Mouse (Mus musculus): ENCODE results near the gene Nfu1. TPM values are rescaled to one million over a fixed set of nuclear protein-coding genes. Genes with fewer than 3 reads are reported as not detected.
"Not testable (repeated sequence)": the region's sequence is repeated elsewhere in the genome, so short reads cannot be mapped to it uniquely, and the experiment has no call there.

Gene Nfu1
- polyA plus RNA-seq, 1 experiment from 2014 or later: 98.4 TPM

DNA sequence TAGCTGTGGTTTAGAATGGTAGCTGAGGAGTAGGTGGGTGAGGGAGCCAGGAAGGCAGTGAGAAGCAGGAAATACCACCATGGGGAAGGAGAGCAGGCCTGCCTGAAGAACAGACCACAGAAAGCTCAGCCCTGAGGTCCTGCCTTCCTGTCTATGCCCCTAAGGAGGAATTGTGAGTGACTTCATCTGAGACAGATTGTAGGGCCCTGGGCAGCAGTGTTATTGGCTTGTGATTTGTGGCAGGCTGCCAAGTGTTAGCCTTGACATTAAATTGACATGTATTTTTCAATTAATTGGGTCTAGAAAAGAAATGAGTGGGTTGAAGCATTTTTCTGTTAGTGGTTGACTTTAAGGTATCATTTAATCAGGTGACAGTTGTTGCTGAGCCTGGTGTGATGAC, 19.8 kb downstream of the Nfu1 start:
- H3K4me3 ChIP-seq: no peak overlapping the region
- peaks cover 42% of the 10 kb centered on the region for H3K36me3 ChIP-seq
- H3K27me3 ChIP-seq: no peaks in the 10 kb centered on the region
- no peak overlapping the region for H3K4me2 ChIP-seq (replicated peaks)
- ATAC-seq (ENCODE audit: insufficient number of reproducible peaks, insufficient read depth, low FRiP score, low TSS enrichment): no peak
- H3K9me3 ChIP-seq: no peaks in the 10 kb centered on the region
- no peaks in the 10 kb centered on the region for H3K4me1 ChIP-seq
- H3K9ac ChIP-seq: no peak overlapping the region
- H3K27ac ChIP-seq: no peak overlapping the region

DNA sequence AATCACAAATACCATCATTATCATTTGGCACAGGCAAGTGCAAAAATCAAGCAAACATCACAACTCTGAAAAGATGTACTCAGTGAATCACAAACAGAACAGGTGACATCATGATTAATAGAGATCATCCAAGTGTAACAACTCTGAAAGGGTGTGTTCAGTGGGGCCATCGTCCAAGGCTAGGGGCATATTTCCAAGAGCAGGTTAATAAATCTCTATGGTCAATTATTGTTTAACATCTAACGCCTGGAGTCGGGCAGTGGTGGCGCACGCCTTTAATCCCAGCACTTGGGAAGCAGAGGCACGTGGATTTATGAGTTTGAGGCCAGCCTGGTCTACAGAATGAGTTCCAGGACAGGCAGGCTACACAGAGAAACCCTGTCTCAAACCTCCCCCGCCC, 22.3 kb downstream of the Nfu1 start:
- not testable (repeated sequence) for H3K27me3 ChIP-seq; H3K9ac ChIP-seq; H3K4me3 ChIP-seq; H3K4me1 ChIP-seq; ATAC-seq (ENCODE audit: insufficient number of reproducible peaks, insufficient read depth, low FRiP score, low TSS enrichment); H3K27ac ChIP-seq; H3K4me2 ChIP-seq (replicated peaks); H3K9me3 ChIP-seq
- WGBS: 88% methylated on average over 7 of the region's 7 CpGs
- peaks cover 22% of the 10 kb centered on the region for H3K36me3 ChIP-seq

DNA sequence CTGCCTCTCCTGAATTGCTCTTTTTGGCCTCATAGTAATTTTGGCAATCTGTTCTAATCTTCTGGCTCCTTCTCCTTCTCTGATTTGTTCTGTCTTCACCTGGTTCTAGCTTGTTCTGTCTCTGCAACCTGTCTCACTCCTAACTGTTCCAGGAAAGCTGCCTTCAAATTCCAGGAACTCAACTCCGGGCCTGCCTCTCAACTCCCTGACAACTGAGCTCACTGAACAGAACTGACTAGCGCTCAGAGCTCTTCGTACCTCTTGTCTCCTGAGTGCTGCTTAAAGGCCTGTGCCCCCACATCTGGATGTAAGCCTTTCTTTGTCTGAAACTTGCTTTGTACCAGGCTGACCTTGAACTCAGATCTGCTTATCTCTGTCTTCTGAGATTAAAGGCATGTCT, 23.4 kb downstream of the Nfu1 start:
- ATAC-seq (ENCODE audit: insufficient number of reproducible peaks, insufficient read depth, low FRiP score, low TSS enrichment): no peak
- H3K4me2 ChIP-seq (replicated peaks): no peak overlapping the region
- no peak overlapping the region for H3K9ac ChIP-seq
- H3K9me3 ChIP-seq: no peaks in the 10 kb centered on the region
- H3K27ac ChIP-seq: no peak overlapping the region
- no peaks in the 10 kb centered on the region for H3K27me3 ChIP-seq
- no peaks in the 10 kb centered on the region for H3K4me1 ChIP-seq
- peaks cover 13% of the 10 kb centered on the region; the same call in 1 of the 2 replicates for H3K36me3 ChIP-seq
- WGBS: 89% methylated on average over 3 of the region's 3 CpGs
- H3K4me3 ChIP-seq: no peak overlapping the region

DNA sequence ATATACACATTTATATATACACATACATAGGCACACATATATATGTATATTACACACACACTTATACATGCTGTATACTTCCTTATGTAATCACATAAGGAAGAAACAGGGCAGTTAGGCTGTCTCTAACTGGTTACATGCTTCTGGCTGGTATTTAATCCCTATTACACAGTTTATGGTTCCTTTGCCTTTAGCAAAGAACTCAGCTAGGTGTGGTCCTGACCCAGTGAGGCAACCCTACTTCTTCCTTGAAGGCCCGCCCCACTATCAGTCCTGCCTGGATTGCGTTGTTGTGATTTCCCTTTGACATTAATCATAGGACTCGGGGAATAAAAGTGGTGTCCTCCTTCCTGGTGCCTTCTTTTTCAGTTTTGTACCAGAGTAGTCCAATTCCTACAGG, 25.4 kb downstream of the Nfu1 start:
- no peak for ATAC-seq (ENCODE audit: insufficient number of reproducible peaks, insufficient read depth, low FRiP score, low TSS enrichment)
- WGBS: 90% methylated on average over 3 of the region's 3 CpGs
- H3K4me1 ChIP-seq: no peaks in the 10 kb centered on the region
- no peaks in the 10 kb centered on the region for H3K9me3 ChIP-seq
- no peak overlapping the region for H3K9ac ChIP-seq
- H3K27ac ChIP-seq: no peak overlapping the region
- no peaks in the 10 kb centered on the region for H3K27me3 ChIP-seq
- no peak overlapping the region for H3K4me3 ChIP-seq
- no peaks in the 10 kb centered on the region for H3K36me3 ChIP-seq
- H3K4me2 ChIP-seq (replicated peaks): no peak overlapping the region

DNA sequence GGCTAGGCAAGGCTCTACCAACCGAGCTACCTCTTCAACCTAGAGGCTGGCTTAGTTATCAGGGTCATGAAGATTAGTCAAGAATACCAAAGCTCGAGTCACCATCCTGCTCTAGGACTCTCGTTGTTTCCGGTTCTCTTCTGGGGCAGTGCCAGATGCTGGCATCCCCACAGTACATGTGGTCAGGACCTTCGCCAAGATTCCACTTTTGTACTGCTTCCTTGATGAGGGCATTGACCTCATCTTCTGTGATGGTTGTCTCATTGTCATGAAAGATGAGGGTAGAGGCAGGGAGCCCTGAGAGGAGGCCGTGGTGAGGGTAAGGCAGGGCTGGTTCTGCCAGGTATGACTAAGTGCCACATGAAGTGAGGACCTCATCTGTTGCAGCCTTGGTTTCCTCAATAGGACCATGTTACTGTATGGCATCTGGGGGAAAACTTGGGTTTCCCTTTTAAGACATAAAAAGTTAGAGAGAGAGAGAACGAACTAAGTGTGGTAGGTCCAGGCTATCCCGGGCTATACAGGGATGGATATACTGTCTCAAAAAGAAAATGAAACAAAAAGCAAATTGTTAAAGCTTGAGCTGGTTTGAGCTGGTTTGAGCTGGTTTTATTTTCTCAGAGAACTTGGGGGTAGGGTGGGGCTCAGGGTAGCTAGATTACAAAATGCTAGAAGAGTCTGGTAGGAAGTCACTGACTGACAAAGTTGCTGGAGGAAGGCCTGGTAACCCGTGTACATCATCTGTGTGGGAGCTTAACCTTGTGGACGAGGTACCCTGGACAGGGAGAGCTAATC, 29.0 kb downstream of the Nfu1 start:
- Histone ChIP-seq H3K27me3 (no peaks in the 10 kb centered on the region), H3K4me2 (replicated peaks) (no peak overlapping the region), H3K4me1 (no peaks in the 10 kb centered on the region), H3K9ac (no peak overlapping the region), H3K9me3 (no peaks in the 10 kb centered on the region), H3K36me3 (no peaks in the 10 kb centered on the region), H3K4me3 (no peak overlapping the region), H3K27ac (no peak overlapping the region)
- WGBS: 84% methylated on average over 10 of the region's 10 CpGs
- no peak for ATAC-seq (ENCODE audit: insufficient number of reproducible peaks, insufficient read depth, low FRiP score, low TSS enrichment)

DNA sequence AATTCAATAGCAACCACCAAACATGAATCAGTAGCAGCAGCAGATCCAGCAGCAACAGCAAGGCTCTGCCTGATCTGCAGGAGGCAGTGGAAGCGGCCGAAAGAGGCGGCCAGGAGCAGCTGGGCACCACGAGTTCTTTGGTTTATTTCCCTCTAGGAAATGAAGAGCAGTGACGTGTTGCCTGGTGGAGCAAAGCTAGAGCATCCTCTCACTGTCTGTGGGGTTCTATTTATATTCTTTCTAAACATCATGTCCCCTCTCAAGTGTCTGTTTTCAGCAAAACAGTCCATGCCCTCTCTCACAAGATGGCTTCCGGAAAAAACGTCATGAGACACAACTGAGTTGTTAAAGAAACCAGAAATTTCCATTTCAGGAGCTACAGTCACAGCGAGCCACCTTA, 30.1 kb downstream of the Nfu1 start:
- H3K4me3 ChIP-seq: no peak overlapping the region
- peaks cover 7% of the 10 kb centered on the region for H3K4me1 ChIP-seq
- no peak for ATAC-seq (ENCODE audit: insufficient number of reproducible peaks, insufficient read depth, low FRiP score, low TSS enrichment)
- H3K27me3 ChIP-seq: no peaks in the 10 kb centered on the region
- no peaks in the 10 kb centered on the region for H3K9me3 ChIP-seq
- H3K36me3 ChIP-seq: no peaks in the 10 kb centered on the region
- H3K27ac ChIP-seq: no peak overlapping the region
- no peak overlapping the region for H3K4me2 ChIP-seq (replicated peaks)
- WGBS: 92% methylated on average over 8 of the region's 8 CpGs
- no peak overlapping the region for H3K9ac ChIP-seq

DNA sequence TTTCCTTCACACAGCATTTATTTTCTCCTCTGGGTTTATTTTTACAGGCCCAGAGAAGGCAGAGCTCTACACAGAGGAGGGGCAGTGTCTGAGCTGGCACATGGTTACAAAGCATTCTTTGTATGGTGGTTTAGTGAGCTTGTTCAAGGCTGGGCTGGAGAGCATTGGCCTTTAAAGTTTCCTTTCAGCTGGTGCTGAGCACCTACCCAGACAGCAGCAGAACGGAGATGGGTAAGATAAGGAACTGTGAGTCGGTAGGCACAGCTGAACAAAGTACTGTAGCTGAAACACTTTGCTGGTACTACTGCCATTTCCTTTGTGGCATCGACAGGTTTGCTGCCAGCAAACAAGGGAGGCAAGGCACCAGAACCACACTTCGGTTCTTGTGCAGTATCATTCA, 31.9 kb downstream of the Nfu1 start:
- no peaks in the 10 kb centered on the region for H3K36me3 ChIP-seq
- no peak overlapping the region for H3K4me3 ChIP-seq
- H3K9me3 ChIP-seq: no peaks in the 10 kb centered on the region
- H3K4me2 ChIP-seq (replicated peaks): no peak overlapping the region
- H3K27ac ChIP-seq: peak overlapping the region; percentile 71
- peaks cover 7% of the 10 kb centered on the region for H3K4me1 ChIP-seq
- H3K9ac ChIP-seq: no peak overlapping the region
- no peaks in the 10 kb centered on the region for H3K27me3 ChIP-seq
- no peak for ATAC-seq (ENCODE audit: insufficient number of reproducible peaks, insufficient read depth, low FRiP score, low TSS enrichment)
- 69% methylated on average over 4 of the region's 4 CpGs for WGBS

DNA sequence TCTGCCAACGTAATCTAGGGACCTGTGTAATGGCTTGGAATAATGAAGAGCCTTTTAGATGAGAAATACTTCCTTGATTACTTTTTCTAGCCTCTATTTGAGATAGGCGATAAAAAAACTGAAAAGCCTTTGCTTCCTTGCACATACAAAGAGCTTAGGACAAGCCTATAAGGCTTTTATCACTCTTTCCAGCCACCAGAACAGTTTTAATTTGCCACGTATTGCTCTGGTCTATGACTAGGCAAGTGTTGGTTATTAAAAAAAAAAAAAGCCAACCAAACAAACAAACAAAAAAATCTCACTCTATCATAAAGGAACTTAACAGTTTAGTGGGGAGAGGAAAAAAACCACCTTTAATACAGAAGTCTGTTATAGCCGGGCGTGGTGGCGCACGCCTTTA, 32.4 kb downstream of the Nfu1 start:
- no peak for ATAC-seq (ENCODE audit: insufficient number of reproducible peaks, insufficient read depth, low FRiP score, low TSS enrichment)
- Histone ChIP-seq H3K27ac (peak overlapping the region; percentile 97), H3K36me3 (no peaks in the 10 kb centered on the region), H3K4me1 (peaks cover 7% of the 10 kb centered on the region), H3K4me3 (no peak overlapping the region), H3K4me2 (replicated peaks) (peak overlapping the region; percentile 74), H3K9ac (no peak overlapping the region), H3K27me3 (no peaks in the 10 kb centered on the region), H3K9me3 (no peaks in the 10 kb centered on the region)
- WGBS: 89% methylated on average over 7 of the region's 7 CpGs

DNA sequence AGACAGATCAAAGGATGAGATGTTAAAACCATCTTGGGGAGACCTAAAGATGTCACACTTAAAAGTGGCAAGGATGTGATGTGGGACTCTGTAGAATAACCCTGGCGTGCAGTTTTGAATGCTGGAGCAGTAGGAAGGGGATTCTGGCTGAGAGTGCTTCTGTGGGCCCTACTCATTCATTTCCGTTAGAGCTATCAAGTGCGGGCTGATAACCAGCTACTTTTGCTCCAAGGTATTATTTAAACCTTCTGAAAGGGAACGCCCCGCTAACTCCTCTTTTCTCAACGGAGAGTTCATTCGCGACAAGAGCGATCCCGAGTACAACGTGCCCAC, 32.9 kb downstream of the Nfu1 start:
- Histone ChIP-seq H3K4me1 (peaks cover 7% of the 10 kb centered on the region), H3K4me2 (replicated peaks) (peak overlapping the region; percentile 74), H3K4me3 (peak overlapping the region; percentile 96), H3K27me3 (no peaks in the 10 kb centered on the region), H3K9me3 (no peaks in the 10 kb centered on the region), H3K27ac (peak overlapping the region; percentile 97), H3K36me3 (no peaks in the 10 kb centered on the region), H3K9ac (peak overlapping the region; percentile 92)
- ATAC-seq (ENCODE audit: insufficient number of reproducible peaks, insufficient read depth, low FRiP score, low TSS enrichment): no peak
- WGBS: under 1% methylated on average over 11 of the region's 11 CpGs

DNA sequence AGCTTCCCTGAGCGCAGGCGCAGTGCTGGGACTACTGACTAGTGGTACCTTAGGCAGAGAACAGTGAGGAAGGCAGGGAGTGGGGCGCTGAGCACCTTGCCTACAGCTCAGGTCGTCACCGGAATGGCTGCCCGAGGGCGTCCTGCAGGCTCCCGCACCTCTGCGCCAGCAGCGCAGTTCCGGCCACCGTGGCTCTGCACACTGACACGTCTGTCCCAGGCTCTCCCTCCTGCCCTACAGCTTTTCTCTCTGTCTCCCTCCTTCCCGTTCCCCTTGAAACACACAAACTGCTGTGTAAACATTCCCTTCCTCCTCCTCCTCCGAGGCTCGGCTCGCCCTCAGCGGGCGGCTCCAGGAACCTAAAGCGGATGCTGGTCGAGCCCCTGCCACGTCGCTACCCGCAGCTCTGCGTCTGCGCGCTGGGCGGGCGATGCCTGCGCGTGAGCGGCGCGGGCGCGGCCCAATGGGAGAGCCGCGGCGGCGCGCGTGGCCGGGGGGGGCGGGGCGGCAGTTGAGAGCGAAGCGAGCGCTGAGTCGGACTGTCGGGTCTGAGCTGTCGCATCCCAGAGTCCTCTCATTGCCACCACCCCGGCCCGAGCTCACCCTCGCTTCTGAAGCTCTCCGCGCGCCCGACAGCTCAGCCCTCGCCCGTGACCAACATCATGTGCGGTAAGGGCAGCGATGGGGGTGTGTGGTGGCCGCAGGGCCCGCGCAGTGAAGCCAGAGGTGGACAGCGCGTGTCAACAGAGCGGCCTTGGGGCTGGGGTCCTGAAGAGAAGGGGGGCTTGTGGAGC, 33.5 kb downstream of the Nfu1 start, which contains the start of gene Gfpt1:
TSS of gene Gfpt1 (plus strand) at position 510 of the 794 bp plus-strand sequence.
- peaks cover 7% of the 10 kb centered on the region for H3K4me1 ChIP-seq
- under 1% methylated on average over 68 of the region's 68 CpGs for WGBS
- H3K36me3 ChIP-seq: no peaks in the 10 kb centered on the region
- ATAC-seq (ENCODE audit: insufficient number of reproducible peaks, insufficient read depth, low FRiP score, low TSS enrichment): peak; percentile 96
- no peaks in the 10 kb centered on the region for H3K9me3 ChIP-seq
- peak within 1 kb of the TSS; percentile 74 for H3K4me2 ChIP-seq (replicated peaks)
- H3K27ac ChIP-seq: peak within 1 kb of the TSS; percentile 97
- no peaks in the 10 kb centered on the region for H3K27me3 ChIP-seq
- peak within 1 kb of the TSS; percentile 92 for H3K9ac ChIP-seq
- H3K4me3 ChIP-seq: peak within 1 kb of the TSS; percentile 96

DNA sequence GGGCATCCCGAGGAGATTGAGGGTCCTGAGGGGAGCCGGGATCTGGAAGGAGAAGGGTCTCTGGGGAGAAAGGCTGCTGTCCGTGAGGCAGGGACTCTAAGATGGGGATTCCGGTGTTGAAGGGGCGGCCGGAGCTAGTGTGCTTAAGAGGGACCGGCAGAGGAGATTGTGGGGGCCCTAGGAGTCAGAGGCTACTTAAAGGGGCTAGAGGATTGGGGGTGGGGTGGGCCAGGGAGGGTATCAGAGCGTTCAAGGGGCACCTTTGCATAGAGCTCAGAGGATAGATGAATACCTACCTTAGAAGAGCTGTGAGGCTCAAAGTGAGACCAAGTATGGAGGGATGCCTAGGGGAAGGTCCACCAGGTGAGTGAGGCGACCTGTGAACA, 34.1 kb downstream of the Nfu1 start:
- peak overlapping the region; percentile 92 for H3K9ac ChIP-seq
- under 1% methylated on average over 9 of the region's 9 CpGs for WGBS
- H3K4me2 ChIP-seq (replicated peaks): peak overlapping the region; percentile 74
- ATAC-seq (ENCODE audit: insufficient number of reproducible peaks, insufficient read depth, low FRiP score, low TSS enrichment): peak; percentile 44; the same call in 1 of the 2 replicates
- no peaks in the 10 kb centered on the region for H3K27me3 ChIP-seq
- peak overlapping the region; percentile 96 for H3K4me3 ChIP-seq
- peak overlapping the region; percentile 97 for H3K27ac ChIP-seq
- H3K4me1 ChIP-seq: peaks cover 7% of the 10 kb centered on the region
- no peaks in the 10 kb centered on the region for H3K9me3 ChIP-seq
- peaks cover 5% of the 10 kb centered on the region for H3K36me3 ChIP-seq

DNA sequence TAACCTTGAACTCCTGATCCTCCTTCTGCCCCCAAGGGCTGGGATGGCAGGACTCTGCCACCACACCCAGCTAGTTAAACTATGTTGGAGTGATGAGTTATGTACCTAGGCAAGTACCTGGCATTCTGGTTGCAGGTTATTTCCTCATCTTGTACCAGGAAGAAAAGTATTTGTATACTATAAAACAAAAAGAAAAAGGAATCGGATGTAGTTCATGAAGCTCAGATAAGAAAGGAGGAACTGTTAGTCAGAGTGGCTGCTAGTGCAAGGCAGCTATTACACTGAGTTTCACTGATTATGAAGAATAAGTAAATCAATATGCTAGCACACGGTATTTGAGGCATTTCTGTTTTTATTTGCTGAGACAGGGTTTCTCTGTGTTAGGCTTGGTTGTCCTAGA, 35.9 kb downstream of the Nfu1 start:
- 90% methylated on average over 2 of the region's 2 CpGs for WGBS
- Histone ChIP-seq H3K9me3 (no peaks in the 10 kb centered on the region), H3K27ac (no peak overlapping the region), H3K36me3 (peaks cover 17% of the 10 kb centered on the region), H3K4me3 (no peak overlapping the region), H3K9ac (no peak overlapping the region), H3K27me3 (no peaks in the 10 kb centered on the region), H3K4me2 (replicated peaks) (no peak overlapping the region), H3K4me1 (peaks cover 7% of the 10 kb centered on the region)
- no peak for ATAC-seq (ENCODE audit: insufficient number of reproducible peaks, insufficient read depth, low FRiP score, low TSS enrichment)
